Mouse (Mus musculus): Measurements from ENCODE around the gene Olfr1419. TPM values are rescaled to one million over a fixed set of nuclear protein-coding genes. Genes with fewer than 3 reads are reported as not detected.
A peak's percentile ranks its signal among the peaks of the same experiment; 100 is the strongest.

Olfr1419 gene
- polyA plus RNA-seq, 1 experiment from 2014 or later = not detected

DNA sequence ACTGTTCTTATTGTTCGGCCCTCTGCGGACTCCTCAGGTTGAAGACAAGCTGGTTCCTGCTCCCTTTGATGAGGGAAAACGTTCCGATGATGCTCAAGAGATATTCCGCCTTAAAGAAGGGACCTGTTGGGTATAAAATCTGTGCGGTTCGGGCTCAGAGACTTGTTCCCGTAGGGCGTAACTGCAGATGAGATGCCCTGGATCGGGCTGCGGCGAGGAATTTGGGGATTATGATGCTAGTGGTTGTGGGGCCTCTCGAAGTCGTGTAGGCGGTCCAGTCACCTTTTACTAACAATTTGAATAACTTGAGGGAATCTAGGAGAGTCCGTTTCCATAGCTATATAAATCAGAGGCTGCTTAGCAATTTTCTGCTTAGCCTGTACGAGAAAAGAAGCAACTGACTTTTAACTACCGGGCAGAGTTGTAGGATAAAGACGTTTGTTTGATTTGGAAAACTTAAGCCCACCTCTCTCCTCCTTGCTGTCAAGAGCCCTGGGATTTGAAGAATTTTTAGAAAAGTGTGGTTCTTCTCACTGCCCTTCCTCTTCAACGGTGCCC, 55.7 kb downstream of the Olfr1419 start, which contains the start of gene Stx3:
Stx3 (minus strand) TSS at position 261 of the 558 bp plus-strand sequence.
- peak within 1 kb of the TSS; percentile 97 for H3K4me2 ChIP-seq (replicated peaks; ENCODE audit: low read depth, low read length)
- 1% methylated on average over 20 of the region's 20 CpGs for WGBS
- no peak for ATAC-seq (ENCODE audit: low FRiP score, low TSS enrichment)

More for the DNA sequence above, 55.7 kb downstream of the Olfr1419 start, which contains the start of gene Stx3:
- H3K4me1 ChIP-seq (ENCODE audit: insufficient read depth, low read length) = peaks cover 19% of the 10 kb centered on the region
- H3K9ac ChIP-seq (replicated peaks; ENCODE audit: low read length) = peak within 1 kb of the TSS; percentile 91
- H3K36me3 ChIP-seq (ENCODE audit: insufficient read depth, low read length) = no peaks in the 10 kb centered on the region
- no peaks in the 10 kb centered on the region for H3K9me3 ChIP-seq (ENCODE audit: low read length)
- peak within 1 kb of the TSS; percentile 72; the same call in 1 of the 2 replicates for H3K27ac ChIP-seq (ENCODE audit: low read length)
- H3K4me3 ChIP-seq (ENCODE audit: low read length) = peak within 1 kb of the TSS; percentile 85
- H3K27me3 ChIP-seq (ENCODE audit: insufficient read depth, low read length) = no peaks in the 10 kb centered on the region

Small RNAs within 50 kb of the gene (microRNA-seq; reads per million reads assigned to microRNA genes)
- 3.2 reads per million, percentile 15 among the genes with 10 or more reads in this experiment for gene Mir6994

Other genes with a start within 250 kb of the Olfr1419 start
- gene Ms4a3, start 234.3 kb downstream of the Olfr1419 start, polyA plus RNA-seq (2015; fragmentation: Nextera tagmentation; extraction: Ambion mirVana) = not detected in 2 replicates
- gene Oosp2, start 214.5 kb downstream of the Olfr1419 start, polyA plus RNA-seq (2015; fragmentation: Nextera tagmentation; extraction: Ambion mirVana) = not detected in 2 replicates
- not detected in 2 replicates for gene Oosp1, start 184.0 kb downstream of the Olfr1419 start, polyA plus RNA-seq (2015; fragmentation: Nextera tagmentation; extraction: Ambion mirVana)
- gene Oosp3, start 178.1 kb downstream of the Olfr1419 start, polyA plus RNA-seq (2015; fragmentation: Nextera tagmentation; extraction: Ambion mirVana) = not detected in 2 replicates
- not detected in 2 replicates for gene Gif, start 127.6 kb downstream of the Olfr1419 start, polyA plus RNA-seq (2015; fragmentation: Nextera tagmentation; extraction: Ambion mirVana)
- gene Mrpl16, start 104.7 kb downstream of the Olfr1419 start, polyA plus RNA-seq (2015; fragmentation: Nextera tagmentation; extraction: Ambion mirVana) = 49.2 and 54.4 TPM in 2 replicates
- 25.5 and 26.5 TPM in 2 replicates for gene Stx3, start 55.7 kb downstream of the Olfr1419 start, polyA plus RNA-seq (2015; fragmentation: Nextera tagmentation; extraction: Ambion mirVana)
- gene Olfr1417, start 35.9 kb downstream of the Olfr1419 start, polyA plus RNA-seq (2015; fragmentation: Nextera tagmentation; extraction: Ambion mirVana) = 0.16 TPM in 1 of 2 replicates, not detected in the other
- gene Olfr1418, start 14.0 kb downstream of the Olfr1419 start, polyA plus RNA-seq (2015; fragmentation: Nextera tagmentation; extraction: Ambion mirVana) = not detected in 2 replicates
- gene Olfr1420, start 11.5 kb upstream of the Olfr1419 start, polyA plus RNA-seq (2015; fragmentation: Nextera tagmentation; extraction: Ambion mirVana) = not detected in 2 replicates
- 20.0 and 22.5 TPM in 2 replicates for gene Patl1, start 37.3 kb upstream of the Olfr1419 start, polyA plus RNA-seq (2015; fragmentation: Nextera tagmentation; extraction: Ambion mirVana)
- 4.1 and 4.2 TPM in 2 replicates for gene Osbp, start 90.8 kb upstream of the Olfr1419 start, polyA plus RNA-seq (2015; fragmentation: Nextera tagmentation; extraction: Ambion mirVana)
- not detected in 2 replicates for gene Olfr1423, start 166.2 kb upstream of the Olfr1419 start, polyA plus RNA-seq (2015; fragmentation: Nextera tagmentation; extraction: Ambion mirVana)
- not detected in 2 replicates for gene Olfr1424, start 187.6 kb upstream of the Olfr1419 start, polyA plus RNA-seq (2015; fragmentation: Nextera tagmentation; extraction: Ambion mirVana)
- gene Olfr1425, start 202.6 kb upstream of the Olfr1419 start, polyA plus RNA-seq (2015; fragmentation: Nextera tagmentation; extraction: Ambion mirVana) = not detected in 2 replicates
- not detected in 2 replicates for gene Olfr1426, start 216.9 kb upstream of the Olfr1419 start, polyA plus RNA-seq (2015; fragmentation: Nextera tagmentation; extraction: Ambion mirVana)
- not detected in 2 replicates for gene Olfr1427, start 228.2 kb upstream of the Olfr1419 start, polyA plus RNA-seq (2015; fragmentation: Nextera tagmentation; extraction: Ambion mirVana)
- gene Olfr1428, start 240.8 kb upstream of the Olfr1419 start, polyA plus RNA-seq (2015; fragmentation: Nextera tagmentation; extraction: Ambion mirVana) = not detected in 2 replicates
- gene Olfr76, start 248.1 kb upstream of the Olfr1419 start, polyA plus RNA-seq (2015; fragmentation: Nextera tagmentation; extraction: Ambion mirVana) = not detected in 2 replicates

All from kidney, embryonic 16.5 days (tissue).